Mouse (Mus musculus) retina, embryonic 14.5 days (tissue): ENCODE results near the gene Sfmbt2.
"Not testable (repeated sequence)": the region's sequence is repeated elsewhere in the genome, so short reads cannot be mapped to it uniquely, and the experiment has no call there.

Experiments used
- DNase-seq: peaks from one replicate; pipeline ENCODE4 v3.0.0-alpha.2; 2015; ENCODE audit warnings: low spot score

The Sfmbt2 gene

DNA sequence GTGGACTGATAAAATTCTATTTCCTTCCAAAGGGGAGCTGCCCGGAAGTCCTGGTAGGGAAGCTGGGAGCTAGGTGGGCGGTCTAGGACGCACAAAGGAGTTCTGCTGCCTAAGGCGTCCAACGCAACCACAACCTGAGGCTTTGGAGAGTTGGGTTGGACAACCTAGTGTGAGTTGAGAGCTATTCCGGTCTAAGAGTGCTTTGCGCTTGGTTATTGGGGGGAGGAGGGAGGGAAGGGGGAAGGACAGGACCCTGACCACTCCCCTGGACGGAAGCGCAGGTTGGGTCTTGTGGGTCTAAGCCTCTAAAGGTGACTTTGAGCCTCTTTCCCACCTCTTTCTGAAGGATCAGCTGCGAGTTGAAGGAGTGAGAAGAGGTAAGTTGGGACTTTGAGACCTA is at the start of gene Sfmbt2:
Sfmbt2 (plus strand) TSS at position 335 of the 400 bp plus-strand sequence.
- no peak for DNase-seq

DNA sequence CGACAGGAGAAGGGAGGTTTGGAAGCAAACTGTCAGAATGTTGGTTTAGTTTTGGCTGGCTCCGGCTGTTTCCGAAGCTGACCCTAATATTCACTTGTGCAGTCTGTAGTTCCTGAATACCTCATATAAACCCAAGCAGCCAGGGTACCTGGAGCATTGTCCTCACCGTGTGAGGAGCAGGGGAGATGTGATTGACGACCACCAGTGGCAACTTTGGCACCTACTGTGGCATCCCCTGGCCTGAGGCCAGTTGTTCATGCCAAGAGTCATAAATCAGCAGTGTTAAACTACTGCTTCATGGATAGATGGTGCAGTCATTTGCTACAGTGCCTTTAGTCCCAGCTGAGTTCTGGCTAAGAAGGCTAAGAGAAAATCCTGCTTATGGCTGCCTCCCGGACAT is 49.2 kb upstream of the Sfmbt2 start:
- DNase-seq = no peak

DNA sequence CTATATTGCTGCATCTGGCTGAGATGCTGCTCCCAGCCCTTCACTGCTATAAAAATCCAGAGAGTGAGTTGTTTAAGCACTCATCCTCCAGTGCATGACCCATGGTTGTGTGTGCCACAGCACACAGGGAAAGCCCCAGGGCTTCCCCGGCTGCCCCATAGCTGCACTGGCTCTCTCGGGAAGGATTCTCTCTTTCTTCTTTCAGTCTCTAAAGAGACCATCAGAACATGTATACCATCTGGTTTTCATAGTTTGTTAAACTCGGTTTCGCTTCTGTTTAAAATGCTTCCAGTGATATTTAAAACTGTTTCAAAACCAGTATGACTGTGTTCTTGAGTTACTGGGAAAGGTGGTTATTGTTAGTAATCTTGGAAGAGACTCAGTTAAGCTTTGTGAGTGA is 47.1 kb upstream of the Sfmbt2 start:
- no peak for DNase-seq

DNA sequence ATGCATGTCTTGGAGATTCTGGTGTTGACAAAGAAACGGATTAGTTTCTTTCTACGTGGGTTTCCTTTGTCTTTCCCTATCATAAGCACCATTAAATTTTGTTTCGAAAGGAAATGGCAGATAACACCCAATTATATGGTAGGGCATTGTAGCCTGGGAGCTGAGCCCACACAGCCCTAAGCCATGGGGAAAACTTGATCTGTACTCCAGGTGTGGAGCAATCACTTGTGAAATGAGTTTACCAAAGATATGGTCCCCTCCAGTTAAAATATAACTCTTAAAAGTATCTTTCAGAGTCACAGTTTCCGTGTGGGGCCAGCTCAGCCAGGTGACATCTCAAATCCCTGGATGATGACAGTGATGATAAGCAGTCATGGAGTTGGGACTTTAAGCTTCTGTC is 45.3 kb upstream of the Sfmbt2 start:
- no peak for DNase-seq

DNA sequence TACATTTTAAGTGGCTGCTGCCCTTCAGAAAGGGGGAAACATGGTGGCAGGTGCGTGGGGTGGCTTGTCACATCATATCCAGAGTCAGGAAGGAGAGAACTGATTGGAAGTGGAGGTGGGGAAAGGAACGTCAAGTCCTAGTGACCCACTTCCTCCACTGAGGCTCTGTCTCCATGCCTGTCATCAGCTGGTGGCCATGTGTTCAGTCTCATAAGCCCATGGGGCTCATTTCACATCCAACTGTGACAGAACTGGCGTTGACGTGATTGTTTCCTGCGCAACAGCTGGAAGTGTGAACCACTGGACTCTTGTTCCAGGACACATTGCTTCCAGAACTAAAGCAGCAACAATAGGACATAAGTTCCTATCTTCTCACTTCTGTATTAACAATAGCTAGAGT is 40.1 kb upstream of the Sfmbt2 start:
- DNase-seq = no peak

DNA sequence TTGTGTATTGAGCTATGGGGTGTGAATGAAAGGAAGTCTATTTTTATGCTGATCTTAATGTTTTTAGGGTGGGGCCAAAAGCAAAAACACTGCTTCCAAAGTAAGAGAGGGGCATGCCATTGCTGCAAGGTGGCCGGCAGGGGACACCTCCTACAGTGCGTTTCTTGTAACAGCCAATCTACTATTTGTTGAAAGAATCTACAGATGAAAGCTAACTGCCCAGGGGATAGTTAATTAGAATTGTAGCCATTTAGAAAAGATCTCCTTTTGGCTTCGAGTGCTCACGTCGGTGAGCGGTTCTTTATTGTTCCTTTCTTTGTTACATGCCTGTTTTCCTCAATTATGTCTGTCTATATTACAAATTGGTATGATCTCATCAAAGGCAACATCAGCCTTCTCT is 36.0 kb upstream of the Sfmbt2 start:
- DNase-seq = no peak

DNA sequence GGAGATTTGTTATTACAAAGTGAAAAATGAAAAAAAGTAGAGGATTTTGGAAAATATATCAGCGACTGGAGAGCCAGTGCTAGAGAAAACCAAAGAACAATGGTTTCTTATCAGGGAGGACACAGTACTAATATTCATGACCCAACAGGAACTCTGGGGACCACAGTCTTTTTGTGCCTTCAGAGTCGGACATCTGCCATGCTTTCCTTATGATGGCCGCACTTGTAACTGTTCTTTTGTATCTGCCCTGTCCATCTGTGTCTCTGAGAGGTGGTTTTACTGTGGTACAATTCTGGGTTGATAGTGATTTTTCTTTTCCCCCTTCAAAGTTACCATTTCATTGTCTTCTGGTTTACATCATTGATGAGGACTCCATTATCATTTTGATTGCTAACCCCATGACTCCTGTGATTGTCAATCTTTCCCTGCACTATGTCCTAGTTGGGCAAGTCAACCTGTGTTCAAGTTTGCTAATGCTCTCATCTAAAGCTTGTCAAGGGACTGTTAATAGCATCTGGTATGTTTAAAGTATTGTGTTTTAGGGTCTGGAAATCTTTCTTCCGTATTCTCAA is 35.2 kb upstream of the Sfmbt2 start:
- no peak for DNase-seq

DNA sequence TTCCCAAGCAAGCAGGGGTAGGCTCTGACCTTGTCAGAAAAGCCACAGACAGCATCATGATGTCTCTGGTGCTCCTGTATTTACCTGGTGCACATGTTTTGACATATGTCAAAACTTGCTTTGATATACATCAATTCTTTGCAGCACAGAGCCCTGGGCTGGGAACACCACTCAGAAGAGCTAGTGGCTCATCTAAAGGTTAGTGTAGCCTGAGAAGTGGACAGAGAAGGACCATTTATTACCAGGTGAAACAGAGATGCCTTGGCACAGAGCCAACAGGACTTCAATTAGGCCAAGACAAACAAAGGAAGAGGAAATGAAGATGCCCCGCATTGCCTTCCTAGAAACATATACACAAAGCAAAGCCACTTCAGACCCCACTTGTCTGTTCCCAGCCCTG is 30.3 kb upstream of the Sfmbt2 start:
- no peak for DNase-seq

DNA sequence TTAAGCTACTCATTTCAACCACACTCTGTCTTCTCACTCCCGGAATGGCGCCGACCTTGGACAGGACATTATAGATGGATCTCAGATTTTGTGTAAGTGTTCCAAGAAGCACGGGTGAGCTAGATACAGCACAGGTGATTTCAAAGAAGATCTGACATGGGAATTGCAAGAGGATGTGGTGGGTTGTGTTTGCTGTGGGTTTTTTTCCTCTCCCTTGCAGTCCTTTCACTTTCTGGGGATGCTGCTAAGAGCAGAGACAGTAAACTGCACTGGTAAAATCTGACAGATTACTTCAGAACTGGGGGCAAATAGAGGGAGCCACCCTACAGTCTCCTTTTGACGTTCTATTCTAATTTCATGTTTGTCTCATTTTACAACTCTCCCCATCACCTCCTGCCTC is 26.8 kb upstream of the Sfmbt2 start:
- DNase-seq = no peak

DNA sequence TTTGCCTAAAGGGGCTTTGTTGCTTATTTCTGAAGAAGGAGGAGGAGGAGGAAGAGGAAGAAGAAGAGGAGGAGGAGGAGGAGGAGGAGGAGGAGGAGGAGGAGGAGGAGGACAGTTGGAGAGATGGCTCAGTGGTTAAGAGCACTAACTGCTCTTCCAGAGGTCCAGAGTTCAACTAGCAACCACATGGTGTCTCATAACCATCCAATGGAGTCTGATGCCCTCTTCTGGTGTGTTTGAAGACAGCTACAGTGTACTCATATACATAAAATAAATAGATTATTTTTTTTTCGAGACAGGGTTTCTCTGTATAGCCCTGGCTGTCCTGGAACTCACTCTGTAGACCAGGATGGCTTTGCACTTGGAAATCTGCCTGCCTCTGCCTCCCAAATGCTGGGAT is 26.2 kb upstream of the Sfmbt2 start:
- not testable (repeated sequence) for DNase-seq

DNA sequence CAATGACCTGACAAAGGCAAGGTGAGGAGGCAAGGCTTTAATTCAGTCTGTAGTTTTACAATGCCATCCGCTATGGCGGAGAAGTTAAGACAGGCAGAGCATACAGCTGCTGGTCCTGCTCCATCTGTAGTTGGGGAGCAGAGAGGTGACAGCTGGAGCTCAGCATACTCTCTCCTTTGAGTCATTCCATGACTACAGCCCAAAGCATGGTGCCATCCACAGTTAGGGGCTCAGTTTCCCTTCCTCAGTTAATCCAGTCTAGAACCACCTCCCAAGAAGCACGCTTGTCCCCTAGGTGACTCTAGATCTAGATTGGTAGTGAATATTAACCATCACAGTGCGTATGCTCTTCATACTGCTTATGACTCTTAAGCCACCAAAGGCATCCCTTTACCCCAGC is 23.1 kb upstream of the Sfmbt2 start:
- DNase-seq = no peak

DNA sequence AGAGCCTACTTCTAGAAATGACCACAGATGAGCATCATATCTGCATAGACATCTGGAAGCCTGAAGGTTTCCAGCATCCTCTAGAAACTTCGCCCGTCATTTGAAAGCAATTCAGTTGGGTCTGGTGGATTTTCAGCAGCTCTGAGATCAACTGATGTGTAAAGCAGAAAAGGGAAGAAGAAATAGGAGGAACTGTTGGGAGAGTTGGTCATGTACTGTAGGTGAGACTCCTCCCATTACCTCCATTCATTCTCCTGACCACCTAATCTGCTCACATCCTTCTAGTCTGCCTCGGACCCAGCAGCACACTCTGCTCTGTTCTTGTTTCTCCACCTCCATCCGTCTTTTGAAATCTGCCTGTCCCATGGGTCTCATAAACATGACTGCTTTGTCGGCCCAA is 22.3 kb upstream of the Sfmbt2 start:
- no peak for DNase-seq

DNA sequence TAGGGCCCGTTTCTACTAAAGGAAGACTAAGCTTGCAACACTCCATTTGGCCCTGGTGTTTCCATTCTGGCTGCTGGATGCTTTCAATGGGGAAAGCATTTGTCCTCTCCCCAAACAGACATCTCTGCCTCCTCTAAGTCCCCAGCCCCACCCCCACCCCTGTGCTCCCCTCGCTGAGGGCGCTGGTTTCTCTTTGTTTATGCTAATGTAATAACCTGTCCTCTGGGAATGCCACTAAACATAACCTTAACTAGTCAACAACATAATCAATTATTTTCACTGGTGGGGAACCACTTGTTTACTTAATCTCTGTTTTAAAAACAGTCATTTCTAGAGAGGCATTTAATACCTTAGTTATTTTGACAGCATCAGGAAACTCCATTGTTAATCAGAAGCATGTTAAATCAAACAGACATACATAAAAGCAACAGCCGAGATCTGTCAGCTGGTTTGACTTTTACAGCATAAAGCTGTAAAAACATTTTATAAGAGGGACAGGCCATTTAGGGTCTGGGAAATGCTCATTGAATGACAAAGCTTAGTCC is 20.0 kb upstream of the Sfmbt2 start:
- no peak for DNase-seq

DNA sequence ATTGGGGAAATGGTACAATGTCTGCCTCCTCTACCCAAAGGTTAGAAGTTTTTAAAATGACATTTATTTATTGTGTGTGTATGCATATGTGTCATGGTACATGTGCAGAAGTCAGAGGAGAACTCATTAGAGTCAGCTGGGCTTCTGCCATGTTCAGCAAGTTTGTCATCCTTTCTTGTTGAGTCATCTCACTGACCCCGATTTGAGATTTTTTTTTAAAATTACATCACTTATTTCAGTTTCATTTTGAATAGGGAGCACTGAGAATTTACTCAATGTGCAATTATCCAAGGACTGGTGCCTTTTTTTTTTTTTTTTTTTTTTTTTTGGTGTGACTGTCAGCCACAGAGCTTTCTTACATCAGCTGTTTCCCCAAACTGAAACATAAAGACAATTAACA is 19.2 kb upstream of the Sfmbt2 start:
- DNase-seq = no peak

DNA sequence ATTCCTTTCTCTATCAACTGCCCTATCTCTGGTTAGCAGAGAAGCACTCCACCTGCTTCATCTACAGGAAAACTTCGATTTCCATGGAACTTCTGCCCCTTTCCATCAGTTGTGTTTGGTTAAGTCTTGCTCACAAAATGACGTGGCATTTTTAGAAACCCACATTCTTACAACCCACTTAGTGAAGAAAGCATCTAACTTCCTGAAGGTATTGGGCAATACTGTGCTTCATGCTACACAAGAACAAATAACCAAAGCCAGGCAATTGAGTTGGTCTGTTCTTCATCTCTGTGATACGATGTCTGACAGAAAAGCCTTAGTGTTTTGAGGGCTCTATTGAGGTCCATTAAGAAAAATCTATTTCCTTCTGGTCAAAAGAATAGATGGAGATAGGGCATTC is 17.4 kb upstream of the Sfmbt2 start:
- no peak for DNase-seq

DNA sequence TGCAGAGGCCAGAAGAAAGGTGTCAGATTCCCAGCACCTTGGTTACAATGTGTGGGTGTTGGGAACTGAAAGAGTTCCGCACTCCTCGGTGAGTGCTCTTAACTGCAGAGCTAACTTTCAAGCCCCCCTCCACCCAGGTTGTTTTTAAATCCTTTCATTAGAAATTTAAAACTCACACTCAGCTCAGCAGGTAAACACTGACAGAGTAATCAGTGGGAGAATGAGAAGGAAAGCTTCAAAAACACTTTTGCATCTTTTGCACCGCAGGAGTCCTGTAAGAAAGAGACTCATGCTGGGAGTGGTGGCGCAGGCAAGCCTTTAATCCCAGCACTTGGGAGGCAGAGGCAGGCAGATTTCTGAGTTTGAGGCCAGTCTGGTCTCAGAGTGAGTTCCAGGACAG is 16.4 kb upstream of the Sfmbt2 start:
- no peak for DNase-seq

DNA sequence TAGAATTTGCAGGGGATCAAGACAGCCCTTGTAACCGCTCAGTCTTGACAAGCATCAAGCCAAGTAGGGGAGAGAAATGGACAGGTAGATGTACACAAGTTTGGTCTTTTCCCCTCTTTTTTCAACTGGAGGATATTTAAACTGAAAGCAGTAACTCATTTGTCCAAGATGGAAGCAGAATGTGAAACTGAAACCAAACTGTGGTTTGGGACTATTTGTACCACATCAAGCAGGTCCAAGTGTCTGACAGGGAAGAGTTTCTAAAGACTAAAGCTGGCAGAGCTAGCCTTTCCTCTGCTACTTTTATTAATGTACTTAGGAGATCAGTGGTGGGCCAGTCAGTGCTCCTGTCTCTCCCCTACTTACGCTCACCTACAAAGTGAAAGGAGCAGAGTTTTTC is 10.4 kb upstream of the Sfmbt2 start:
- DNase-seq = no peak

DNA sequence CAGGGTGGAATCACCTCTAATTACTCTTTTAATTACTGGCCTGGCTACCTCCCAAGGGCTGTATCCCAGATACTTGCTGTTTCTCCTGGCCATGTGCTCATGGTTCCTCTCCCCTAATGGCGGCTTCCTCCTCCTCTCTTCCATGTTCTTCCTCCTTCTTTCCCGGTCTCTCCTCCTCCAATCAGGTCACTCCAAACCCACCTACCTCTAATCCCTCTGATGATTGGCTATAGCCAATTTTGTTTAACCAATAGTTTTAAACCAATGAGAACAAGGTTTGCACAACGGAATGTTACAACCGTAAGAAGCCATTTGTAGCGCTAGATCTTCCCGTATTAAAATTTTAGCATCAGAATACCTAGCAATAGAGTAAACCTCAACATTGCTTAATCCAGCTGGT is 5.2 kb upstream of the Sfmbt2 start:
- no peak for DNase-seq

DNA sequence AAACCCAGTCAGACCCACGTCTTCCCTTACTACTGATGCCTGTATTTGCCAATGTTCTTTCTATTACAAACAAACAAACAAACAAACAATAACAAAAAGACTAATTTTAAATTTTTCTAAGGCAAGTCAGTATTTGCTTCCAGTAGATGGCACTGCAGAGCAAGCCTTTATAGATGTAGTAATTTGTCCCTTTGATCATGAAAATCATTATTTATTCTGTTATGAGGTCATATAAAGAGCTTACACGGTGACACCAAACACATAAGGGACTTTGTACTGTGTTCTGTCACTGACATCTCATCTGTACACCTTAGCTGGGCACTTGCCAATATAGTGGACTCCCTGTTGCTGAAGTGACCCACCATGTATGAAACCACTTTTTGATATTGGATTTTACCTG is 4.0 kb upstream of the Sfmbt2 start:
- peak; percentile 56 for DNase-seq

DNA sequence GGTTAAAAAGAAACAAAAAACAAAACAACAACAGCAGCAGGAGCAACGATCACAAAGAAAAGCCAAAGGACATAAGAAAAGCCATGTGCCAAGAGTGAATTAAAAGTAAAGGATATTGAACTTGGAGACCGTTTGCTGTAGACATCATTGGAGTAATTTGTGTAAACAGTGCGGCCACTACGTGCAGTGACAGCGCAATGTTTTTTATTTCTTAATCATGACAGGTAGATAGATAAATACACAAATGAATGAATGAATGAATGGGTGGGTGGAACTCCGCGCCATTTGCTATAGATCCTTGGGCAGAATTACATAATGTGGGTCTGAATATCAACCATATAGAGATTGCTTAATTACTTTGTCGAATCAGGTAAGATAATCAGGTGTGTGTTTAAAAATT is 634 bp upstream of the Sfmbt2 start:
- DNase-seq = no peak

DNA sequence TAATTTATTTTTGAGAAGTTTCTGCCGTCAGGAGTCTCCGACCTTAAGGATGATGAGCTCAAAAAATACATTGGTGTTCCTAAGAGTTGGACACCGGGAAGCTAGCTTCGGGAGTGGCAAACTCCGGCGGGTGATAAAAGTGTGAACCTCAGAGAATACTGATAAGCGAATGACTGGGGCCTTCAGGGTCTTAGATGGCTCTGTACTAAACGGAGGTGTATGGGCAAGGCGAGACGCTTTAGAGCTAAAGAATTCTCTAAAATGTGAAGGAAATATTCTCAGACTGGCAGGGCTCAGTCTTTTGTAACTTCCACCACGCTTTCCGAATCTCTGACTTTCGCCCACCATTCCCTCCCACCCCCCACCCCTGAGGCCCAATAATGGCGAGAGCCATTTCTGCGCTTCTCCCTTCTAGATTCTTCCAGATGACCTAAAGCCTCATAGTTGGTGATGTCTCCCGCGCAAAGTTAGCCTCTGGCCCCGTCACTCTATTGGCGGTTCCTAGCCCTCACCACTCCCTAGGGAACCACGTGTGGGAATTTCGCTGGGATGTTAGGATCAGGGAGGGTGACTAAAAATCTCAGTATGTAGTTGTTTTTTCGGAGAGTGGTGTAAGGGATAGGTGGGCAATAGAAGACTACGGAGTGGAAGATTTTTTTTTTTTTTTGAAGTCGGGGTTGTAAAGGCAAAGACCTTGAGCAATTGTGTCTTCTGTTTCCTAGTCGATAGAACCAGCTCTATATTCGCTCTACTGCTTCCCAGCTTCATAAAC is 563 bp downstream of the Sfmbt2 start:
- DNase-seq = peak; percentile 24

DNA sequence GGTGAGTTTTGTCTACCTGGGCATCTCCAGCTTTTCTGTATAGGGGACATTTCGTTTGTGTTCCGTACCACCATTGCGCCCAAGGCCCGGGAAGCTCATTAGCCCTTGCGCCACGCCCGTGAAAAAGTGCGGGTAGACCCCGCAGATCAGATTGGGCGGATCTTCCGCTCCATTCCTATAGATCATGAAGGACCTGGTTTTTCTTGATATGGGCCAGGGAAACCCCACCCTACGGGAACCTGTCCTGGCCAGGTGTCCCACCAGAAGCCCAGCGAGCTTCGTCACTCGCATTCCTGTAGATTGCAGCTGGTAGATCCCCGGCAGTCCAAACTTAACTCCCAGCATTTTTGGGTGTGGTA is 1.1 kb downstream of the Sfmbt2 start:
- DNase-seq = peak; percentile 31

DNA sequence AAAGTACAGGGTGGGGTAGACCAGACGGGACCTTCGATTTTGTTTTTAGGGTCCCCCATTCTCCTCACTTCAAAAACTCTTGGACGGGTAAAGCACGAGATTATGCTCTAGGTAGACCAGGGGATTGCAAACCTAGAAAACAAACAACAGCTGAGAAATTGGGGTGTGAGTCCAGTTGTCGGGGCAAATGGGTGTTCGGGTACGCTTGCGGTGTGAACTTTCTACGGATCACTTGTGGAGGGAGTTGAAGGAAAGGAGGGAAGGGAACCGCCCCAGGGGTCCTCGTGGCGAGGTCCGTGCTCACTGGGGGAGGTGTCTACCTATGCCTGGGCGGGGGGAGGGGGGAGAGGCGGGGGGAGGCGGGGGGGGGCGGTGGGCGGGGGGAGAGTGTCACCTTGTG is 1.6 kb downstream of the Sfmbt2 start:
- DNase-seq = no peak

DNA sequence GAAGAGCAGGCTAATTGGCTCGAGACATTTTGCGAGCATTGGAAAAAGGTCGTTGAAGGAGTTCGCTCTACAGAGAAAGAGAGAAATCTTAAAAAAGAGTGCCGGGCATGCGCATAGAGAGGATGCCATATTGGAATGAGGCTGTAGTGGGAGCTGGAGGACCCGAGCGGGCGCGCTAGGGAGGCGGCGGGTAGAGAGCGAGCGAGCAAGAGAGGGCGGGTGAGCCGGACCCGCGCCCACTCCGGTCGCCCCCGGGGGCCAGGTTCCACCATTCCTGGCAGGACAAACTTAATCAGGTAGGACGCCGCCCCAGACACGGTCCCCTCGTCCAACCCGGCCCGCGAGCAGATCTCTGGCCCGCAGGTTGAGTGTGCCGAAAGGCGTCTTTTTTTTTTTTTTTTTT is 2.0 kb downstream of the Sfmbt2 start:
- peak; percentile 83 for DNase-seq
